Mouse (Mus musculus) urinary bladder, postnatal 10 days (tissue): Measurements from ENCODE around the gene Fndc4.

ENCODE experiments used
- DNase-seq: peaks from one replicate; pipeline ENCODE4 v3.0.0; 2022; ENCODE audit warnings: low spot score

Fndc4 gene

GRCm38 (mm10) chr5:31257616-31258015, 38.3 kb downstream of the Fndc4 start:
- no peak for DNase-seq

DNA sequence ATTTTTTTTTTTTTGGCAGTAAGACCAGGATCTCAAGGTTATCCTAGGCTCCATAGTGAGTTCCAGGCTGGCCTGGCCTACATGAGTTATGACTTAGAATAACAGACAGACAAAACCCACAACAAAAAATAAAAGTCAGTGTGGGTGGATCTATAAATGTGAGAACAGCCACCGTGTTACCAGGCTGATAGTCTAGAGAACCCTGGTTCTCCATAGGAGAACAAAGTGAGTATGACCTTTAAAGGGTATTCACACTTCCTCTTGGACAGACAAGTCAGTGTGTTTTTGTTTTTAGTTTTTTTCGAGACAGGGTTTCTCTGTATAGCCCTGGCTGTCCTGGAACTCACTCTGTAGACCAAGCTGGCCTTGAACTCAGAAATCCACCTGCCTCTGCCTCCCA, 39.9 kb downstream of the Fndc4 start:
- no peak for DNase-seq

- no peak for DNase-seq
Observed at GRCm38 (mm10) chr5:31255381-31255780, 40.5 kb downstream of the Fndc4 start.

- DNase-seq, result no peak
Observed at GRCm38 (mm10) chr5:31254901-31255300, 41.0 kb downstream of the Fndc4 start.

GRCm38 (mm10) chr5:31254452-31254851, 41.4 kb downstream of the Fndc4 start:
- DNase-seq, result no peak

GRCm38 (mm10) chr5:31253806-31254205, 42.1 kb downstream of the Fndc4 start:
- no peak for DNase-seq

DNA sequence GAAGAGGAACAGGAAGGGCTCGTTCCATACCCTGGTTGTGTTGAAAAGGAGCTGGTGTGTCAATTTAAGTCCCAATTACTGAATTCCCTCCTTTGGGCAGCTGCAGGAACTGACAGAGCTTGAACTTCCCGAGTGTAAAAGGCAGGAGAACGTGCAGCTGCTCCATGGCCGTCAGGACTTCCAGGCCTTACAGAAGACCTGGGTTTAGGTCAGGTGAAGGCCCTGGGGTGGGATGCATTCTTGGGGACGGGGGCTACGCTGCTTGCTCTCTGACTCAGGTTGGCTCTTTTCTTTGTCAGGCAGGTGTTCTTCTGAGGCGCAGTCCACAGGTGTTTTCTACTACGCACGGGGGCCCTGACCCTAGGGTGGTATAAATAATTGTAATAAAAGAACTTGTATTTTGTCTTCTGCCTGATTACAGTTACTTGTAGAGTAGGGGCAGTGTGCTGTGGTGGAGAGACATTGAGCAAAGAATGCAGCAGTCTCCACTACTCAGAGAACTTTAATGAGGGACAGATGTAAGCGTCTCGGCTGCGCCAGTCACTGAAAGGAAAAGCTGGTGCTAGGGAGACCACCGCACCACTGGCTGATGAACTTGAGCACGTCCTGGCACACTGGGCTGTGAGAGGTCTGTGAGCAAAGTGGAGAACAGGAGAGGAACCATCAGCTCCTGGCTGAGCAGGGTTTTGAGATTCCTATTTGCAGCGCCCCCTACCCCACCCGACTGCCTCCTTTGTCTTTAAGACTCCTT, 42.9 kb downstream of the Fndc4 start:
- no peak for DNase-seq

GRCm38 (mm10) chr5:31252151-31252550, 43.7 kb downstream of the Fndc4 start:
- DNase-seq, result no peak

DNA sequence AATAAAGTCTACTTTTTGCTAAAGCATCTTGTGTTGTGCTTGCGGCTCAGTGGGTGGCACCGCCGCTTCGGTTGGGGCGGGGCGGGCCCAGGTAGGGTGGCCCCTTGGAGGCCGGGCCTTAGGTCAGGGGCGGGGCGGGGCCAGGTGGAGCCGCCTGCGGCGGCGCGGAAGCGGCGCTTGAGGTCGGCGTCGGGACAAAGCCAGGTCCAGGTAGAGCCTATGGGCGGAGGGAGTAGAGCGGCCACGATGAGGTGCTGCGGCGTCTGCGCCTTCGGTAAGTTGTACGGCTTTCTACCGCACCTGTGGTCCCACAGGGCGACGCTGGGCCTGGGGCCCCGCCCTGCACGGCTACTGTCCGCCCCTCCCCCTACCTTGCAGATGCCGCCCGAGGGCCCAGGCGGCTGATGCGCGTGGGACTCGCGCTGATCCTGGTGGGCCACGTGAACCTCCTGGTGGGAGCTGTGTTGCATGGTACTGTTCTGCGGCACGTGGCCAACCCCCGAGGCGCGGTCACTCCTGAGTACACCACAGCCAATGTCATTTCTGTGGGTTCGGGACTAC, 44.3 kb downstream of the Fndc4 start, which contains the start of gene Krtcap3:
Gene Krtcap3 (plus strand): TSS at position 151 of the 561 bp plus-strand sequence.
- DNase-seq, result no peak

- DNase-seq, result no peak
Observed at GRCm38 (mm10) chr5:31250716-31251115, 45.2 kb downstream of the Fndc4 start.
